Mouse (Mus musculus) stomach, embryonic 14.5 days (tissue): ENCODE measurements around the gene 4930595D18Rik. TPM values are rescaled to one million over a fixed set of nuclear protein-coding genes. Genes with fewer than 3 reads are reported as not detected.

ENCODE experiments used
- ATAC-seq: fragments of 200-750 bp; cut with Nextera tagmentation; 2 replicates; pipeline ENCODE4 v1.8.0; 2017; ENCODE audit warnings: low read depth, moderate TSS enrichment; ENCODE audit not compliant: insufficient number of reproducible peaks, insufficient read depth, low FRiP score
- H3K27ac ChIP-seq: fragments of 300-500 bp; sonication (generic); 2 replicates; pipeline ENCODE4 v1.5.1; 2014; ENCODE audit warnings: mild to moderate bottlenecking, low read length, moderate library complexity, mixed read lengths
- H3K27me3 ChIP-seq: fragments of 300-500 bp; sonication (generic); 2 replicates; pipeline ENCODE4 v1.6.1; 2014; ENCODE audit warnings: low read length, control low read depth, mixed read lengths; ENCODE audit not compliant: control insufficient read depth, insufficient read depth
- H3K36me3 ChIP-seq: fragments of 300-500 bp; sonication (generic); 2 replicates; pipeline ENCODE4 v1.6.1; 2014; ENCODE audit warnings: mild to moderate bottlenecking, control low read depth, low read length, moderate library complexity, mixed read lengths; ENCODE audit not compliant: control insufficient read depth, insufficient read depth
- H3K4me1 ChIP-seq: fragments of 300-500 bp; sonication (generic); 2 replicates; pipeline ENCODE4 v1.6.1; 2014; ENCODE audit warnings: low read length, control low read depth, mixed read lengths; ENCODE audit not compliant: control insufficient read depth, insufficient read depth
- H3K4me2 ChIP-seq: fragments of 300-500 bp; sonication (generic); replicated peaks from 2 replicates; pipeline ENCODE4 v1.6.1; 2014; ENCODE audit warnings: low read depth, low read length, control low read depth
- H3K4me3 ChIP-seq: fragments of 300-500 bp; sonication (generic); 2 replicates; pipeline ENCODE4 v1.5.1; 2014; ENCODE audit warnings: low read depth, low read length, control low read depth
- H3K9ac ChIP-seq: fragments of 300-500 bp; sonication (generic); replicated peaks from 2 replicates; pipeline ENCODE4 v1.6.1; 2014; ENCODE audit warnings: low read depth, mild to moderate bottlenecking, control low read depth, low read length, moderate library complexity, mixed read lengths
- H3K9me3 ChIP-seq: fragments of 300-500 bp; sonication (generic); 2 replicates; pipeline ENCODE4 v1.6.1; 2016; ENCODE audit warnings: low read depth, low read length, control low read depth; ENCODE audit not compliant: control insufficient read depth
- WGBS: fragments of 180-500 bp; shearing (Covaris S2); extraction: QIAGEN DNeasy Blood & Tissue Kit; methylation state at CpG from one replicate; pipeline ENCODE4 v1.1.7; 2014; 5-methylcytosine and 5-hydroxymethylcytosine counted together
- polyA plus RNA-seq: library from polyadenylated mRNA; unstranded; fragments of >200 nt; fragmentation: Nextera tagmentation; extraction: Ambion mirVana; gene quantifications from 2 replicates; pipeline ENCODE4 v1.2.1, GENCODE M21; 2014

Gene 4930595D18Rik
- polyA plus RNA-seq, 1 experiment from 2014 or later = not detected

DNA sequence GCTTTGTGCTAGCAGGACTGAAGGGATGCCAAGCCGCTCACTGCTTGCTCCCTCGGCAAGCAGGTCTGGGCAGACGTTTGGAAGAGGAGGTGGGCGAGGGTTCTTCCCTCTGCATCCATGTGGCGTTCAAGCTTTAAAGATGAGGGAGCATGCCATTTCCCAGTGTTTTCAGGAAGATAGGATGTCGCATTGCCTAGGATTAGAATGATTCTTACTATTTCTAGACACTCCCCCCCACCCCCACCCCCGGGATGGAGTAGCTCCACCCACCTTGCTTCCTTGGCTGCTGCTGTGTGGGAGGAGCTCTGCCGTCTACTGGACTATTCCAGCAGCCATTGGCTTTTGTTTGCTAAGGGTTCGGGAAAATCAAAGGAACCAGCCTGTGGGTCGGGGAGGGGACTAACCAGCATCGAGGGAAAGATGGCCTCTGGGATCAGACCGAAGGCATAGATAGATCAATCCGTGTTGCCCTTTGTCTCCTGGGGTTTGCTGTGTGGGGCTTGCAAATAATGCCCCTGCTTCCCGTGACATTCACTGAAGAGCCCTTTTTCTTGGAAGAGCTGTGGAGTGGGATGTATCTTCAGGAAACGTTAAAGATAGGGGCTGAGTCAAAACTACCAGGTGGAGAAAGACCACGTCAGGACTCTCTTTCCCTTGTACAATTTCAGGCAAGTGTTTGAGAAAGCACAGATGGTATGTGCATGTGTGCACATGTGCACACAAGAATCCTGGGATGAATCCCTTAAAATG, 21.8 kb downstream of the 4930595D18Rik start:
- Histone ChIP-seq H3K9me3 (no peaks in the 10 kb centered on the region), H3K36me3 (no peaks in the 10 kb centered on the region), H3K4me2 (peak overlapping the region; percentile 37), H3K9ac (no peak overlapping the region), H3K27ac (peak overlapping the region; percentile 10; the same call in 1 of the 2 replicates), H3K27me3 (no peaks in the 10 kb centered on the region), H3K4me3 (peak overlapping the region; percentile 5; the same call in 1 of the 2 replicates), H3K4me1 (peaks cover 31% of the 10 kb centered on the region)
- ATAC-seq = no peak
- 11% methylated on average over 16 of the region's 16 CpGs for WGBS

- no peaks in the 10 kb centered on the region for H3K9me3 ChIP-seq
- no peaks in the 10 kb centered on the region for H3K36me3 ChIP-seq
- ATAC-seq = no peak
- H3K4me1 ChIP-seq = peaks cover 28% of the 10 kb centered on the region
- no peak overlapping the region for H3K4me3 ChIP-seq
- no peaks in the 10 kb centered on the region for H3K27me3 ChIP-seq
- 33% methylated on average over 7 of the region's 7 CpGs for WGBS
- peak overlapping the region; percentile 37; the same call in 1 of the 2 replicates for H3K4me2 ChIP-seq
- H3K27ac ChIP-seq = no peak overlapping the region
- H3K9ac ChIP-seq = no peak overlapping the region
These were observed 22.4 kb downstream of the 4930595D18Rik start for GRCm38 (mm10) chr12:111161943-111162311.

GRCm38 (mm10) chr12:111160871-111161270, 23.4 kb downstream of the 4930595D18Rik start:
- ATAC-seq = no peak
- Histone ChIP-seq H3K4me3 (no peak overlapping the region), H3K9me3 (no peaks in the 10 kb centered on the region), H3K4me2 (no peak overlapping the region), H3K9ac (no peak overlapping the region), H3K4me1 (peaks cover 28% of the 10 kb centered on the region), H3K36me3 (no peaks in the 10 kb centered on the region), H3K27ac (no peak overlapping the region), H3K27me3 (no peaks in the 10 kb centered on the region)
- 91% methylated on average over 10 of the region's 10 CpGs for WGBS

- no peak overlapping the region for H3K4me3 ChIP-seq
- no peak for ATAC-seq
- peaks cover 28% of the 10 kb centered on the region for H3K4me1 ChIP-seq
- H3K27me3 ChIP-seq = no peaks in the 10 kb centered on the region
- no peak overlapping the region for H3K9ac ChIP-seq
- H3K9me3 ChIP-seq = no peaks in the 10 kb centered on the region; the same call in 1 of the 2 replicates
- H3K4me2 ChIP-seq = no peak overlapping the region
- 28% methylated on average over 12 of the region's 12 CpGs for WGBS
- H3K36me3 ChIP-seq = no peaks in the 10 kb centered on the region
- 0 out of 2 replicates have a peak overlapping the region, but pooled peaks have one; percentile 6 for H3K27ac ChIP-seq
These were observed 24.4 kb downstream of the 4930595D18Rik start for GRCm38 (mm10) chr12:111159659-111160428.

- Histone ChIP-seq H3K9ac (no peak overlapping the region), H3K4me2 (no peak overlapping the region), H3K27ac (no peak overlapping the region), H3K27me3 (no peaks in the 10 kb centered on the region), H3K4me3 (no peak overlapping the region), H3K9me3 (no peaks in the 10 kb centered on the region; the same call in 1 of the 2 replicates), H3K36me3 (no peaks in the 10 kb centered on the region), H3K4me1 (peaks cover 11% of the 10 kb centered on the region)
- WGBS = 87% methylated on average over 1 of the region's 1 CpGs
- no peak for ATAC-seq
These were observed 28.5 kb downstream of the 4930595D18Rik start for GRCm38 (mm10) chr12:111155756-111156155.

DNA sequence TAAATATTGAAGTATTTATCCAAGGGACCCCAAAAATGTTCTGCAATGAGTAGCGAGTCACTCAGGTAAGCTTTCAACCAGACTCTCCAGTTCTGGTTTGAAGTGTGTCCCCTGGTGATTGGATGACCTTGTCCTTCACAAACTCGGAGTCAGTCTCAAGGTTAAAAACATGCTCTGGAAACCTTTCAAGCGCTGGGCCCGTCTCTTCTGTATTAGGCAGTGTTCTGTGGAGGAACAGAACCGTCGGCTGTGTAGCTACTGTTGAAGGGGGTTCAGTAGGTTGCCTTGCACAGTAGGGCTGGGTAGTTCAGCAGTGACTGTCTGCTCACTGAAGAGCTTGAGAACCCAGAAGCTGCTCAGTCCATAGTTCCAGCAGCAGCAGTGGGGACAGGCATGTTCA, 29.6 kb downstream of the 4930595D18Rik start:
- Histone ChIP-seq H3K4me3 (no peak overlapping the region), H3K27ac (no peak overlapping the region), H3K9ac (no peak overlapping the region), H3K9me3 (no peaks in the 10 kb centered on the region; the same call in 1 of the 2 replicates), H3K4me1 (peaks cover 4% of the 10 kb centered on the region; the same call in 1 of the 2 replicates), H3K36me3 (no peaks in the 10 kb centered on the region), H3K4me2 (no peak overlapping the region), H3K27me3 (no peaks in the 10 kb centered on the region)
- WGBS = 85% methylated on average over 6 of the region's 6 CpGs
- ATAC-seq = no peak

GRCm38 (mm10) chr12:111153946-111154345, 30.3 kb downstream of the 4930595D18Rik start:
- no peaks in the 10 kb centered on the region for H3K27me3 ChIP-seq

DNA sequence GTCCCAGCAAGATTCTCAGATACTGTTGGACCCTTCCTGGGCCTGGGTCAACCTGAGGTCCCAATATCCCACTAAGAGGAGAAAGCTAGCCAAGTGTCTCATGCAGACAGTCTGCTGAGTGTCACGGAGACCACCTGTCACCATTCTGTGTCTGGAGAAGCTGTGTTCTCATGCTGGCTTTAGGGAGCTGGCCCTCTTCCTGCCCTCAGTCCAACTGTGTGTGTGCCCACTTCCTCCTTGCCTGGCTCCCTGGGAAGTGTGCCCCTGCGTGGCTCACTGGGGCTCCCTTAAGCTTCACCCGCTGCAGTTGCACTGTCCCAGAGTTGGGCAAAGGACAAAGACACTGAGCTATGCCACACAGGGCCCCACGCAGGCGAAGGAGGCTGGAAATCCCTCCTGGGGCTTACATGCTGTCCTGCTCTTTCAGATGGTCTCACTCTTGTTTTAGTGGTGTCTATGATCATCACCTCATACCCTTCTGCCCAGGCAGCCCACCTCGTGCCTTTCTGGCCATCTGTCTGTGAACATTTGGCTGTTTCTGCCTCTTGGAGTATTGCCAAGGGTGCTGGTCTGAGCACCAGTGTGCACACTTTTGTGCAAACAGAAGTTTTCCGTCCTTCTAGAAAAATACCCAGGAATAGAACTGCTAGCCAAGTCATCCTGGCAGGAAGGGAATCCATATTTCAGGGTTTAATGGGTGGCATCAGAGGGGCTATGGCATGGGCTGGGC, 31.1 kb downstream of the 4930595D18Rik start:
- ATAC-seq = no peak
- Histone ChIP-seq H3K27ac (no peak overlapping the region), H3K4me2 (no peak overlapping the region), H3K4me3 (no peak overlapping the region), H3K36me3 (no peaks in the 10 kb centered on the region), H3K27me3 (no peaks in the 10 kb centered on the region), H3K9me3 (no peaks in the 10 kb centered on the region; the same call in 1 of the 2 replicates), H3K4me1 (peaks cover 3% of the 10 kb centered on the region; the same call in 1 of the 2 replicates), H3K9ac (no peak overlapping the region)
- 66% methylated on average over 7 of the region's 7 CpGs for WGBS

More at GRCm38 (mm10) chr12:111153946-111154345, 30.3 kb downstream of the 4930595D18Rik start:
- Histone ChIP-seq H3K4me3 (no peak overlapping the region), H3K9ac (no peak overlapping the region), H3K4me2 (no peak overlapping the region), H3K4me1 (peaks cover 3% of the 10 kb centered on the region; the same call in 1 of the 2 replicates), H3K27ac (no peak overlapping the region), H3K36me3 (no peaks in the 10 kb centered on the region), H3K9me3 (no peaks in the 10 kb centered on the region; the same call in 1 of the 2 replicates)
- no peak for ATAC-seq
- WGBS = 69% methylated on average over 5 of the region's 5 CpGs
